Mouse (Mus musculus) midbrain, embryonic 12.5 days (tissue): Measurements from ENCODE around the gene Nxpe5. TPM values are rescaled to one million over a fixed set of nuclear protein-coding genes. Genes with fewer than 3 reads are reported as not detected.

Source experiments
- ATAC-seq: fragments of 200-750 bp; cut with Nextera tagmentation; 2 replicates; pipeline ENCODE4 v1.8.0; 2017; ENCODE audit warnings: low read depth, moderate TSS enrichment, moderate library complexity; ENCODE audit not compliant: low FRiP score
- H3K27ac ChIP-seq: fragments of 300-500 bp; sonication (generic); replicated peaks from 2 replicates; pipeline ENCODE4 v1.5.1; 2016; ENCODE audit warnings: mild to moderate bottlenecking
- H3K27me3 ChIP-seq: fragments of 300-500 bp; sonication (generic); 2 replicates; pipeline ENCODE4 v1.6.1; 2016; ENCODE audit warnings: mild to moderate bottlenecking
- H3K36me3 ChIP-seq: fragments of 300-500 bp; sonication (generic); 2 replicates; pipeline ENCODE4 v1.6.1; 2016
- H3K4me1 ChIP-seq: fragments of 300-500 bp; sonication (generic); 2 replicates; pipeline ENCODE4 v1.6.1; 2016
- H3K4me2 ChIP-seq: fragments of 300-500 bp; sonication (generic); replicated peaks from 2 replicates; pipeline ENCODE4 v1.6.1; 2016; ENCODE audit warnings: mild to moderate bottlenecking, moderate library complexity
- H3K4me3 ChIP-seq: fragments of 300-500 bp; sonication (generic); 2 replicates; pipeline ENCODE4 v1.5.1; 2016; ENCODE audit warnings: mild to moderate bottlenecking
- H3K9ac ChIP-seq: fragments of 300-500 bp; sonication (generic); replicated peaks from 2 replicates; pipeline ENCODE4 v1.6.1; 2016; ENCODE audit warnings: mild to moderate bottlenecking, moderate library complexity
- H3K9me3 ChIP-seq: fragments of 300-500 bp; sonication (generic); 2 replicates; pipeline ENCODE4 v1.6.1; 2016; ENCODE audit warnings: mild to moderate bottlenecking
- WGBS: fragments of 180-500 bp; shearing (Covaris S2); methylation state at CpG from one replicate; pipeline ENCODE4 v1.1.7; 2016; 5-methylcytosine and 5-hydroxymethylcytosine counted together
- polyA plus RNA-seq: library from polyadenylated mRNA; unstranded; fragments of >200 nt; fragmentation: Nextera tagmentation; extraction: Ambion mirVana; gene quantifications from 2 replicates; pipeline ENCODE4 v1.2.1, GENCODE M21; 2016

Gene Nxpe5
- polyA plus RNA-seq, 1 experiment from 2014 or later, result not detected

DNA sequence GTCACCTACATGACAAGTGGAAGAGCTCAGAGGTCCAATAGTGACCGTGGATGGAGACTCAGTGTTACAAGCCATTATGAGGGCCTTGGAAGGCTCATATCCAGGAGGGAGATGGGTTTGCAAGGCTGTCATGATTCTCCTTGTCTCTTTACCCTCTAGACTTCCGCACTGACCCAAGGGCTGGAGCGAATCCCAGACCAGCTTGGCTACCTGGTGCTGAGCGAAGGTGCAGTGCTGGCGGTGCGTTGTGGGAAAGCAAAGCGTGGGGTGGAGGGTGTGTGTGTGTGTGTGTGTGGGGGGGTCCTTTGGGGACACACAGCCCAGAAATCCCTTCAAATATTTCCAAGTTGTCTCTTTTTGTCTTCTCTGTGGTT is 30.4 kb downstream of the Nxpe5 start:
- peak overlapping the region; percentile 73 for H3K4me3 ChIP-seq
- peak overlapping the region; percentile 71 for H3K9ac ChIP-seq
- peak overlapping the region; percentile 83 for H3K4me2 ChIP-seq
- peak overlapping the region; percentile 73 for H3K27ac ChIP-seq
- no peak for ATAC-seq
- no peaks in the 10 kb centered on the region for H3K27me3 ChIP-seq
- 29% methylated on average over 7 of the region's 7 CpGs for WGBS
- H3K36me3 ChIP-seq, result peaks cover 31% of the 10 kb centered on the region
- no peaks in the 10 kb centered on the region for H3K9me3 ChIP-seq
- peaks cover 14% of the 10 kb centered on the region for H3K4me1 ChIP-seq

DNA sequence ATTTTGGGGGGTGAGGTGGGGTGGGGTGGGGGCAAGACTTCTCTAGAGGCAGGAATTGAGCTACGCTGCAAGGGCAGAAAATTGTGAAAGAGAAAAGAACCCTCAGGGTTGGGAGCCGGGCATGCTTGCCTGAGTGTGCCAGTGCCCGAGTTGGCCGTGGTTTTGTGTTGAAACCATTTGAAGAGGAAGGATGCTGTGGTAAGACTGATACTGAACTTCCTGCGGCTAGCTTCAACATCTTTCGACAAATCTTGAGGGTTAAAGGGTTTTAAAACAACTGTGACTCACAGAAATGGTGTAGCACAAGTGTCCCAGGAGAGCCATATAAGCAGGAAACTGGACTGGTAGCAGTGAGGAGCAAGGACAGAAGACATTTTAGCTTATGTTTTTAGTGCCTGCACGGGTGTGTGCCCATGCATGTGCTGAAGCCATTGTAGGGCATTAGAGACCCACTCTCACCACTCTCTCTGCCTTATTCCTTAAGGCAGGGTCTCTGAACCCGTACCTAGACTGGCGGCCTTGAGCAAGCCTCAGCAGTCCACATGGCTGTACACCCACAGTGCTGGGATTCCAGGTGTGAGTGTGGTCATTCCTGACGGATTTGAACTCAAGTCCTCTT is 31.4 kb downstream of the Nxpe5 start:
- no peak overlapping the region for H3K4me3 ChIP-seq
- no peaks in the 10 kb centered on the region for H3K9me3 ChIP-seq
- ATAC-seq, result no peak
- H3K36me3 ChIP-seq, result peaks cover 41% of the 10 kb centered on the region
- no peaks in the 10 kb centered on the region for H3K27me3 ChIP-seq
- WGBS, result 89% methylated on average over 10 of the region's 10 CpGs
- H3K4me2 ChIP-seq, result no peak overlapping the region
- no peak overlapping the region for H3K9ac ChIP-seq
- no peak overlapping the region for H3K27ac ChIP-seq
- peaks cover 14% of the 10 kb centered on the region for H3K4me1 ChIP-seq

DNA sequence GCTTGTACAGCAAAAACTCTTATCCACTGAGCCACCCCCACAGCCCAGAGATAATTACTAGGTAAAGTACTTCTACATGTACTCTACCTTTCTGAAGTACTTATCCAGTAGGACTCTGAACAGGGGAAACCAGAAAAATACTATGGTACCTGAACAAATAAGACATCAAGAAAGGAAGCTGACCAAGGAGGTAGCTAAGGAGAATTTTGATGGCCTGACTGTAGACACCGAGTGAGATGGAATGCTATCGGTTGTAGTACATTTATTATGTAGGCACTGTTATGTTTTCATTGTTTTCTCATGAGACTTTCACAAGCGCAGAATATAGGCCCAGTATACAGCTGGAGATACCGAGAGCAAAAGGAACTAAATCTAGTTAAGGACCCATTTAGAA is 31.9 kb downstream of the Nxpe5 start:
- peaks cover 41% of the 10 kb centered on the region for H3K36me3 ChIP-seq
- no peaks in the 10 kb centered on the region for H3K27me3 ChIP-seq

DNA sequence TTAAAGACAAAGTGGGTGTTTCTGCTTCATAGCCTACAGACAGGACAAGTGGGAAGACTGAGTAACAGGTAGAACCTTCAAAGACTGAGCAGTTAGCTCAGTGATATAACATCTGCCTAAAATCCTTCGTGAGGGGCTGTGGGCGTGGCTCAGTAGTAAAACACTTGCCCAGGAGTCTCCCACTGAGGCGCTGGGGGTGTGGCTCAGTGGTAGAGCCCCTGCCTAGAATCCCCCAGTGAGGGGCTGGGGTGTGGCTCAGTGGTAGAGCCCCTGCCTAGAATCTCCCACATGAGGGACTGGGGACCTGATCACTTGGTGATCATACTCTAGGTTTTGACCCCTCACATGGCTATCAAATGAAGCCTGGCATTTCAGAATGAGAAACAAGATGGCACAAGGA is 32.4 kb downstream of the Nxpe5 start:
- no peaks in the 10 kb centered on the region for H3K9me3 ChIP-seq
- H3K9ac ChIP-seq, result no peak overlapping the region
- no peak overlapping the region for H3K4me2 ChIP-seq
- peaks cover 41% of the 10 kb centered on the region for H3K36me3 ChIP-seq
- peaks cover 23% of the 10 kb centered on the region for H3K4me1 ChIP-seq
- H3K27ac ChIP-seq, result no peak overlapping the region
- H3K27me3 ChIP-seq, result no peaks in the 10 kb centered on the region
- no peak overlapping the region for H3K4me3 ChIP-seq
- 90% methylated on average over 3 of the region's 3 CpGs for WGBS
- ATAC-seq, result no peak

More for the DNA sequence above, 31.9 kb downstream of the Nxpe5 start:
- Histone ChIP-seq H3K4me1 (peaks cover 18% of the 10 kb centered on the region), H3K9ac (no peak overlapping the region), H3K27ac (no peak overlapping the region), H3K4me2 (no peak overlapping the region), H3K4me3 (no peak overlapping the region), H3K9me3 (no peaks in the 10 kb centered on the region)
- 93% methylated on average over 4 of the region's 4 CpGs for WGBS
- no peak for ATAC-seq

DNA sequence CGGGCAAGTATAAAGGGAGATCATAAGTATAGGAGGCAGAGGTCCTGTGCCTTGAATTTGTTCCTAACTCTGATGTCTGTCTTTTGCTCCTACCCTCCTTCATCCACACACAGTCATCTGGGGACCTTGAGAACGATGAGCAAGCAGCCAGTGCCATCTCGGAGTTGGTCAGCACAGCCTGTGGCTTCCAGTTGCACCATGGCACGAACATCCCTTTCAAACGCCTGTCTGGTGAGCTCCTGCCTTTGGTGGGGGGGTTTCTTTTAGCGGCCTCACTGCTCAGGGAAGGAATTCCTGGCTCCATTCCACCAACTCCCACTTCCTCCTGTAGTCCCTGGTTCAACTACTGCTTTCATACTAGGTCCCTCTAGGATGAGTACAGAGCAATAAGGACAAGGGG is 32.8 kb downstream of the Nxpe5 start:
- Histone ChIP-seq H3K9ac (no peak overlapping the region), H3K9me3 (no peaks in the 10 kb centered on the region), H3K4me1 (peaks cover 26% of the 10 kb centered on the region), H3K27ac (no peak overlapping the region), H3K4me3 (no peak overlapping the region), H3K4me2 (no peak overlapping the region), H3K36me3 (peaks cover 41% of the 10 kb centered on the region), H3K27me3 (no peaks in the 10 kb centered on the region)
- WGBS, result 95% methylated on average over 6 of the region's 6 CpGs
- ATAC-seq, result no peak

DNA sequence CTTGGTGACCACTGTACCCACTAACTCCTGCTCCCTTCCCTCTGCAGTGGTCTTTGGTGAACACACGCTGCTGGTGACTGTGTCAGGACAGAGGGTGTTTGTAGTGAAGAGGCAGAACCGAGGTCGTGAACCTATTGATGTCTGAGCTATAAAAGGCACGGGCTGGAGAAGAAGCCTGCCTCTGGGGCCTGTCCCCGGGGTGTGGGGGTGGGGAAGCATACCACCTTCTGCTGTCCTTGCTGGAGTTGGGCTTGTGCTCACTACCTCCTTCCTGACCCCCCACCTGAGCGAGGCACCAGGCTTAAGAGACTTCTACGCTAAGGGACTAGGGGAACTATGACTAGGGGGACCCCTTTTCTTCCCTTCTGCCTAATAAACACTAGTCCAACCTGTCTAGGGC is 33.3 kb downstream of the Nxpe5 start:
- 82% methylated on average over 7 of the region's 7 CpGs for WGBS
- no peaks in the 10 kb centered on the region for H3K9me3 ChIP-seq
- no peak overlapping the region for H3K4me3 ChIP-seq
- peaks cover 41% of the 10 kb centered on the region for H3K36me3 ChIP-seq
- ATAC-seq, result no peak
- peaks cover 26% of the 10 kb centered on the region for H3K4me1 ChIP-seq
- no peaks in the 10 kb centered on the region for H3K27me3 ChIP-seq
- no peak overlapping the region for H3K27ac ChIP-seq
- H3K4me2 ChIP-seq, result no peak overlapping the region
- no peak overlapping the region for H3K9ac ChIP-seq

DNA sequence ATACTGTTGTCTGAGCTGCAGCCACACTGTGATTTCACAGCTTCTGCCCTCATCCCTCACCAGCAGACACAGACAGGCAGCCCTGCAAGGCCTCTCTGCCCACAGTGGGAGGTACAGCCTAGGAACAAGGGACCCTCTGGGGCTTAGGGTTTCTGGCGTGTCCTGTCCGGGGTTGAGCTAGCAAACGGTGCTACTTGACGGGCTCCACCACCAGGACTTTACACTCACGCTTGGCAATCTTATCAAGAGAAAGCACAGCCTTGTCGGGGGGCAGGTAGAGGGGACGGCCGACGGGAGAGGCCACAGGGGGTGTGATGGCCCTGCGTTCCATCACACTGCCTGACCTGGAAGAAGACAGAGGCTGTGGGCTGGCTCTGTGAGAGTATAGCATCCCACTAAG is 34.4 kb downstream of the Nxpe5 start:
- Histone ChIP-seq H3K36me3 (peaks cover 41% of the 10 kb centered on the region), H3K27me3 (no peaks in the 10 kb centered on the region), H3K4me2 (no peak overlapping the region), H3K4me1 (peaks cover 31% of the 10 kb centered on the region), H3K4me3 (no peak overlapping the region), H3K27ac (no peak overlapping the region), H3K9me3 (no peaks in the 10 kb centered on the region), H3K9ac (no peak overlapping the region)
- no peak for ATAC-seq
- WGBS, result 86% methylated on average over 10 of the region's 10 CpGs

DNA sequence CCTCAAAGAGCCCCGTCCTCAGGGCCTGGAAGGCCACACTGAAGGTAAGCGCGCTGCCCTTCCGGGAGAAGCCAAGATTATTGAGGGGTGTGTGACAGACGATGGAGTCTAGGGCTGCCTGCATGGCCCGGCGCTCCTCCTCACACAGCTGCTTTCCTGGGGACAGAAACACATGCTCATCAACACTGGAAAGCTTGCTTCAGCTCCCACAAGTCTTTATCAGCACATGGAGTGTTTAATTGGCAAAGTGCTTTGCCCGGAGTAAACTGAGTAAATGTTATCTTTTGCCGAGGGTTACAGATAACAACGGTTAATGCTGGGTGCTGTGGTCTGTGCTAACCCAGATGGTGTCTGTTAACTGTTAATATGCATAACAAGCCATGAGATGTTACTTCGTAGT is 35.1 kb downstream of the Nxpe5 start:
- H3K4me2 ChIP-seq, result no peak overlapping the region
- H3K4me1 ChIP-seq, result peaks cover 30% of the 10 kb centered on the region
- no peak overlapping the region for H3K4me3 ChIP-seq
- no peaks in the 10 kb centered on the region for H3K9me3 ChIP-seq
- H3K9ac ChIP-seq, result no peak overlapping the region
- no peaks in the 10 kb centered on the region for H3K27me3 ChIP-seq
- 95% methylated on average over 11 of the region's 11 CpGs for WGBS
- ATAC-seq, result no peak
- H3K36me3 ChIP-seq, result peaks cover 43% of the 10 kb centered on the region
- H3K27ac ChIP-seq, result no peak overlapping the region

DNA sequence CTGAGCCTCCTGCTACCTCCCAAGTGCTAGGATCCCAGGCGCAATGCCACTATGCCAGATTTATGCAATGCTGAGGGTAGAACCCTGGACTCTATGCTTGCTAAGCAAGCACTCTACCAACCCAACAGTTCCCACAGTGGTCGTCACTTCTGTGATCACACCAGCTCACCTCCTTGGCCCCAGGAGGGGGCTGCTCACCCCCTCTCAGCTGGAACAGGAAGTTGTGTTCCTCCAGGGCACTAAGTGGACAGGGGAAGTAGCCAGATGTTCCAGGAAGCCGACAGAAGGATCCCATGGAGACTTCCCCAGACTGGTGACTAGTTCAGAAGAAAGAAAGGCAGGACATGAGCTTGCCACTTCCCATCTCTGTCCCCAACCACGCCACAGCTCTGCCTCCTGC is 36.3 kb downstream of the Nxpe5 start:
- Histone ChIP-seq H3K4me1 (peaks cover 20% of the 10 kb centered on the region), H3K27ac (no peak overlapping the region), H3K9ac (no peak overlapping the region), H3K36me3 (peaks cover 51% of the 10 kb centered on the region), H3K9me3 (no peaks in the 10 kb centered on the region), H3K4me3 (0 out of 2 replicates have a peak overlapping the region, but pooled peaks have one; percentile 90), H3K27me3 (no peaks in the 10 kb centered on the region), H3K4me2 (no peak overlapping the region)
- no peak for ATAC-seq
- WGBS, result 85% methylated on average over 4 of the region's 4 CpGs

DNA sequence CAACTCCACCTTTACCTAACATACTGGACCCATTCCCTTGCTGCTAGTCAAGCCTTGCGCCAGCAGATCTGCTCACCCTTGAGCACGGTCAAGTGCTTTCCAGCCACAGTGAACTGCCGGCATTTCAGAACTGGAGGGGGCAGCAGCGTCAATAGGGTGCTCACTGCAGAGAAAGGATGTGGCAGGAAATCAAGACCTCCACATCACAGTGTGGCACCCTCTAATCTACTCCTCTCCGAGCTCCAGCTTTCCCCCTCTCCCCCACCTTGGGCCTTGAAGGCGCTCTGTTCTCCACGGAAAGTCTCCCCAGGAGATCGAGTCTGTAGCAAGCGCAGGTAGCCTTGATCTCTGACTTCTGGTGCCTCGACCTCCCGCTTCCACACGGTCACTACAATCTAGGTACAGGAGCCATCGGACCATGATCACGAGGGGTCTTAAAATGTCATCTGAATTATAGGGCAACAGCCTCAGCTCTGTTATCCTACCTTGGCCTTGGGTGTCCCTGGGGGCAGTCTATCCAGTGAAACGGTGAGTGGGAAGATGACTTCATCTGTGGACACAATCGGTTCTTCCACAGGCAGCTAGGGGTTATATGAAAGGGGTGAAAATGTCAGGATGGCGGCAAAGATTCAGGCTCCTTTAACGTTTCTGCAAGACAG is 37.0 kb downstream of the Nxpe5 start:
- Histone ChIP-seq H3K4me3 (peak overlapping the region; percentile 90), H3K9ac (peak overlapping the region; percentile 94), H3K9me3 (no peaks in the 10 kb centered on the region), H3K27ac (peak overlapping the region; percentile 73; the same call in 1 of the 2 replicates), H3K4me2 (peak overlapping the region; percentile 100), H3K27me3 (no peaks in the 10 kb centered on the region), H3K4me1 (peaks cover 20% of the 10 kb centered on the region), H3K36me3 (peaks cover 51% of the 10 kb centered on the region)
- WGBS, result 66% methylated on average over 18 of the region's 18 CpGs
- ATAC-seq, result no peak

DNA sequence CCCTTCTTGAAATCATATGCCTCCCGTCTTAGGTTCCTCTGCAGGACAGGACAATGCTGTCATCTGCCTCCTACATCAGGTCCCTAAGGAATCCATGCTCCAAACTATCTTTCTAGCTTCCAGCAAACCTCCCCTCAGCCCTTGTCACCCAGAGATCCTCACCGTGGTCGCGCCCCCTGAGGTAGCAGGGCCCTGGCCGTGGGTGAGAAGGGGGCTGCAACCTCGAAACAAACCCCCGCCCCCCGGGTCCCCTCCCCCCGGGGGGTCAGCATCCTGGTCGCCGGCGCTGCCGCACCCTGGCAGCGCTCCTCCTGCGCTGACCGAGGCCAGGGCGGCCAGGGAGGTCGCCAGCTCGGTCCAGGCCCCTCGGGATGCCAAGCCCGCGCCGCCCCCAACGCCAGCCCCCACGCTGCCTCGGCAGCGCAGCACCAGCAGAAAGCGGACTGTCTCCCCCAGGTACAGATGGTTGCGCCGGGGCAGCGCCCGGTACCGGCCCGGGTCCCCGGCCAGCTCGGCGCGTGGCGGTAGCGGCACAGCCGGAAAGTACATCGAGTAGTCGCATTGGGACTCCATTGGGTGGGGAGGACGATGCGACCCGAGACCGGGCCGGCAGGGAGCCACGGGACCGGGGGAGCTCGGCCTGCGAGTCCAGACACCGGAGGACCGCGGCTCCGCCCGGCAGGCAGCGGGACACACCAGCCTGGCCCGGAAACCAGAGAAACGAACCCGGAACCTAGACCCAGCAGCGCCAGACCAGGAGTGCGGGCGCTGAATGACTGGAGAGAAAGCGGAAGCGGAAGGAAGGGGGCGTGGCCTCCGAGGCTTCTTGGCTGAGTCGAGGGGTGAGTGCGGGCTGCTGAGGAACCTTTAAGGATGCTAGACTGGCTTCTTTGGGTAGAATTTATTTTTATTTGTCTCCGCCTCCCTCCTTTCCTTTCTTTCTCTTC is 37.8 kb downstream of the Nxpe5 start, which contains the start of gene BC037034:
TSS of gene BC037034 (minus strand) at position 774 of the 947 bp plus-strand sequence.
- H3K4me2 ChIP-seq, result peak within 1 kb of the TSS; percentile 100
- H3K9ac ChIP-seq, result peak within 1 kb of the TSS; percentile 94
- H3K4me1 ChIP-seq, result peaks cover 20% of the 10 kb centered on the region
- no peaks in the 10 kb centered on the region for H3K27me3 ChIP-seq
- no peaks in the 10 kb centered on the region for H3K9me3 ChIP-seq
- ATAC-seq, result peak; percentile 89
- WGBS, result under 1% methylated on average over 60 of the region's 71 CpGs
- H3K27ac ChIP-seq, result peak within 1 kb of the TSS; percentile 73
- peaks cover 45% of the 10 kb centered on the region for H3K36me3 ChIP-seq
- H3K4me3 ChIP-seq, result peak within 1 kb of the TSS; percentile 90

DNA sequence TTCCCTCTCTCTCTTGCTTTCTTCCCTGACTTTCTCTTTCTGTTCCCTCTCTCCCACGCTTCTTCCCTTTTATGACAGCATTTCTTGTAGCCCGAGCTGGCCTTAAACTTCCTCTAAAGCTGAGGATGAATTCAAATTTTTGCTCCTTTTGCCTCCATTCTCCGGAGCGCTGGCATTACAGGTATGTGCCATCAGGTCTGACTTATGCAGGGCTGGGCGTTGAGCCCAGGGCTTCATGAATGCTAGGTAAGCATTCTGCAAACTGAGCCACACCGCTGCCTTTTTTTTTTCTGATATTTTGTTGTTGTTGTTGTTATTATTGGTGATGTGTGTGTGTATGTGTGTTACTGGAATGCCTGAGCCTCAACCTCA is 38.5 kb downstream of the Nxpe5 start:
- H3K36me3 ChIP-seq, result peaks cover 39% of the 10 kb centered on the region
- H3K27me3 ChIP-seq, result no peaks in the 10 kb centered on the region
- peaks cover 20% of the 10 kb centered on the region for H3K4me1 ChIP-seq
- H3K9me3 ChIP-seq, result no peaks in the 10 kb centered on the region
- peak overlapping the region; percentile 90 for H3K4me3 ChIP-seq
- peak overlapping the region; percentile 73 for H3K27ac ChIP-seq
- H3K9ac ChIP-seq, result peak overlapping the region; percentile 94
- ATAC-seq, result no peak
- WGBS, result 19% methylated on average over 6 of the region's 6 CpGs
- H3K4me2 ChIP-seq, result peak overlapping the region; percentile 100
